ENCODE assay signal across 8 mouse cellular contexts in the genomic region with DNA sequence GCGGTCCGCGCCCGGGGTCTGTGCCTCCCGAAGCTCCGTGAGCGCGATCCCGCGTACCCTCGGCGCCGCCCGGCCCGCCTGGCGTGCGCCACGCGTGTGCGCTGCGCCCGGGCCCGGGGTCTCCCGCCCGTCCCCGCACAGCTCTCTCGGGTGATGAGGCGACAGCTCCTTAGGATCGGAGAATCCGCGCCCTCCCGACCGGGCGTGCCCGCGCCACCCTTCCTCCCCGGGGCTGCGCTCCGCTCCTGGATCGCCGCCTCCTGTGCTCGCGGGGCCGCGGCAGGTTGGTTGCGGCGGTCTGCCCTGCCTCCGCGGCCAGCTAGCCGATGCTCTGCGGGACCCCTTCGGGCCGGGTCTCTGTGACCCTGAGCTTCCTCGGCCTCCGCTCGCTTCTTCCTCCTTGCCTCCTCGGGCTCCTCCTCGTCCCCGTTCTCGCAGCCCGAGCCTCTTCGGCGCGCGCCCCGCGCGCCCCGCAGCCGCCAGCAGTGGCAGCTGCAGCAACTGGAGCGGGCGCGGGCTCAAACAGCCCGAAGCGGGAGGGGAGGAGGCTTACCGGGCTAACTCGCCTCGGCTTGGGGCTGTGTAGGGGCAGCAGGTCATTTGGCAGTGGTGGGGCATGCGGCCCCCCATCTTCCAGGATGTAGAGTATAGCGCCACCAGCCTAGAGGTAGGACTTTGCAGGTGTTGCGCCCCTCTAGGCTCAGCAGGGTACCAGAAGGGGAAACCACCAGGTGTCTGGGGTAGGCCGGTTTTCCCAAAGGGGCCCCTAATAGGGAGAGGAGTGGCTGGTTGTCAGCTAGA. TPM values are rescaled to one million over a fixed set of nuclear protein-coding genes. Genes with fewer than 3 reads are reported as not detected.
DNase-seq lines count a peak whose midpoint lies in the region; ATAC-seq lines count a peak whose summit lies in the region.

No protein-coding gene starts in this region.

- peak overlapping the region; percentile 98 for H3K4me2 ChIP-seq in intestine, embryonic 15.5 days (replicated peaks)
- H3K4me2 ChIP-seq in neural tube, embryonic 11.5 days (ENCODE audit: low read depth), result peak overlapping the region; percentile 95

- DNase-seq in cerebellum, adult 11 months, result no peak
- peak; percentile 72 to 75 for DNase-seq in cerebellum, postnatal 10 days
- peak; percentile 54 to 62 for DNase-seq in frontal cortex, postnatal 14 days (ENCODE audit: low spot score in 2 of 2)
- peak; percentile 60 for DNase-seq in left cerebral cortex, postnatal 4 days
- DNase-seq in neural tube, embryonic 11.5 days (ENCODE audit: low spot score), result peak; percentile 76
- peak; percentile 31 for DNase-seq in urinary bladder, adult 2 months (ENCODE audit: low spot score)

- ATAC-seq in cerebellum, adult (ENCODE audit: insufficient number of reproducible peaks, low FRiP score, low TSS enrichment), result peak; percentile 46; the same call in 1 of the 2 replicates
- peak; percentile 65 for ATAC-seq in intestine, embryonic 15.5 days
- ATAC-seq in neural tube, embryonic 11.5 days (ENCODE audit: insufficient read depth, low FRiP score, low TSS enrichment), result peak; percentile 67

- H3K9ac ChIP-seq in intestine, embryonic 15.5 days, result peak overlapping the region; percentile 58
- H3K9ac ChIP-seq in neural tube, embryonic 11.5 days (ENCODE audit: low read length), result peak overlapping the region; percentile 78

- peak overlapping the region; percentile 71 for H3K4me3 ChIP-seq in intestine, embryonic 15.5 days (replicated peaks)
- H3K4me3 ChIP-seq in neural tube, embryonic 11.5 days (ENCODE audit: low read depth, low read length), result peak overlapping the region; percentile 81

- peak overlapping the region; percentile 32; the same call in 1 of the 2 replicates for H3K27ac ChIP-seq in intestine, embryonic 15.5 days
- peak overlapping the region; percentile 58 for H3K27ac ChIP-seq in neural tube, embryonic 11.5 days (ENCODE audit: low read depth, low read length)

- peaks cover 7% of the 10 kb centered on the region; the same call in 1 of the 2 replicates for H3K4me1 ChIP-seq in intestine, embryonic 15.5 days (replicated peaks)
- no peaks in the 10 kb centered on the region for H3K4me1 ChIP-seq in neural tube, embryonic 11.5 days (ENCODE audit: control insufficient read depth, insufficient read depth, low read length)

- under 1% methylated on average over 74 of the region's 82 CpGs for WGBS in intestine, embryonic 15.5 days
- WGBS in neural tube, embryonic 11.5 days, result under 1% methylated on average over 47 of the region's 82 CpGs

- intact Hi-C loops in left cerebral cortex, postnatal 4 days (cut with DNase I), result loop anchor here (5.0 to 10.0 kb wide), 2 partner anchors 212 to 320 kb away; no protein-coding TSS in a partner anchor

- H3K27me3 ChIP-seq in intestine, embryonic 15.5 days (replicated peaks), result peaks cover 57% of the 10 kb centered on the region
- peaks cover 32% of the 10 kb centered on the region for H3K27me3 ChIP-seq in neural tube, embryonic 11.5 days (ENCODE audit: control insufficient read depth, insufficient read depth, low read length)

- H3K9me3 ChIP-seq in intestine, embryonic 15.5 days, result no peaks in the 10 kb centered on the region
- no peaks in the 10 kb centered on the region for H3K9me3 ChIP-seq in neural tube, embryonic 11.5 days (ENCODE audit: control insufficient read depth, low read length)

- H3K36me3 ChIP-seq in intestine, embryonic 15.5 days, result no peaks in the 10 kb centered on the region
- H3K36me3 ChIP-seq in neural tube, embryonic 11.5 days (ENCODE audit: control insufficient read depth, insufficient read depth, low read length), result no peaks in the 10 kb centered on the region

RNA-seq across cellular contexts. Expression of a gene that starts 9.6 kb away (rescaled TPM):
- 7.4 and 8.0 TPM in 2 replicates for polyA plus RNA-seq in intestine, embryonic 15.5 days (2015; fragmentation: Nextera tagmentation; extraction: Ambion mirVana)
- total RNA-seq in left cerebral cortex, postnatal 4 days (2021), result 100 to 1,000 TPM; 115 to 124 TPM
- polyA plus RNA-seq in neural tube, embryonic 11.5 days (2014; fragmentation: Nextera tagmentation; extraction: Ambion mirVana), result 2.5 and 2.7 TPM in 2 replicates
- polyA plus RNA-seq in urinary bladder, adult 2 months (2012; rRNA removed), result 22.2 and 33.0 TPM in 2 replicates
